In the genomic region with DNA sequence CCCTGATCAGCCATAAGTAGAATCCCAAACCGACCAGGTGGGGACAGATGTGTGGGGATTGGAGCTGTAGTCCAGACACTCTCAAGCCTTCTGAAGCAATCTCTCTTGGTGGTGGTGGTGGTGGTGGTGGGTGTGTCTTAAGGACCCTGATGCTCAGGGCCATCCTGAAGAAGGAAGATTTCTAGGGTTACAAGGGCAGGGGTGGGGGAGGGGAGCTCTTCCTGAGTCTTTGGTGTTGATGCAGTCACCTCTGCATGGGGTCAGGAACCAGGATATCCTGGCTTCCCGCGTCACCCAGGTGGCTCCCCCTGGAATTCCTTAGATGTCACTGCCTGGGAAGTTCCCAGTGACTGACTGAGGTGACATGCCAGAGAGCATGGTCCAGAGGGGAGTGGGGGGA, we compare ENCODE assay signal across 34 mouse cellular contexts. TPM values are rescaled to one million over a fixed set of nuclear protein-coding genes. Genes with fewer than 3 reads are reported as not detected.
A peak's percentile ranks its signal among the peaks of the same experiment; 100 is the strongest.
DNase-seq lines count a peak whose midpoint lies in the region; ATAC-seq and TF ChIP-seq lines count a peak whose summit lies in the region.
"Had no signal": no experiment of that assay in that cellular context is flagged by ENCODE, and none has a peak within 500 bp of the region (broad histone marks: within the 10 kb centered on the region; RNA-seq: fewer than 3 reads in every experiment).

No protein-coding gene starts in this region.

- WGBS in intestine, embryonic 14.5 days: 4% methylated on average over 3 of the region's 3 CpGs
- WGBS in intestine, postnatal 0 days: 15% methylated on average over 3 of the region's 3 CpGs
- 14% methylated on average over 3 of the region's 3 CpGs for WGBS in midbrain, embryonic 11.5 days
- WGBS in midbrain, embryonic 10.5 days: 16% methylated on average over 3 of the region's 3 CpGs
- WGBS in stomach, postnatal 0 days: 2% methylated on average over 3 of the region's 3 CpGs

- TF ChIP-seq CTCF in intestine, postnatal 0 days (IDR thresholded peaks at IDR 0.05; ENCODE audit: low read depth): no peak
- TF ChIP-seq CTCF in stomach, postnatal 0 days (IDR thresholded peaks at IDR 0.05; ENCODE audit: low read depth): no peak

- 0 out of 2 replicates have a peak, but pooled peaks have one; percentile 18 for ATAC-seq in intestine, embryonic 14.5 days (replicated peaks; ENCODE audit: low FRiP score, low TSS enrichment, low read depth)
- no peak for ATAC-seq in intestine, postnatal 0 days
- ATAC-seq in midbrain, embryonic 11.5 days (ENCODE audit: low FRiP score): no peak
- no peak for ATAC-seq in stomach, postnatal 0 days (ENCODE audit: low FRiP score, low TSS enrichment)
- no peak for ATAC-seq in erythroblast, adult 5-6 weeks (replicated peaks; ENCODE audit: low FRiP score, poor library complexity, severe bottlenecking)
- ATAC-seq in frontal cortex, adult (ENCODE audit: low TSS enrichment): no peak
- ATAC-seq: forebrain, embryonic 13.5 days; forebrain, embryonic 16.5 days; hindbrain, postnatal 0 days; inflammation-experienced regulatory T-cells, adult 6 months had no signal

- DNase-seq in intestine, embryonic 14.5 days (ENCODE audit: low spot score): no peak
- DNase-seq in midbrain, embryonic 11.5 days (ENCODE audit: low spot score, missing footprints): peak; percentile 84
- DNase-seq in midbrain, embryonic 10.5 days (ENCODE audit: low spot score): no peak
- no peak for DNase-seq in ES-E14 (ENCODE audit: low read depth, low spot score)
- no peak for DNase-seq in stomach, postnatal 0 days (ENCODE audit: low spot score)
- DNase-seq: adrenal gland, postnatal 10 days; adrenal gland, postnatal 36 days; B cell, adult 2 months; cerebellum, adult 18-20 months; cerebellum, adult 9-10 months; cerebellum, postnatal 14 days; gastrocnemius, adult 2 months; gastrocnemius, postnatal 25 days; heart, adult 18-20 months; heart, postnatal 10 days; heart, postnatal 36 days; kidney, adult 2 months had no signal

- H3K4me1 ChIP-seq in intestine, embryonic 14.5 days (replicated peaks; ENCODE audit: control insufficient read depth, insufficient read depth, low read length): no peaks in the 10 kb centered on the region
- no peaks in the 10 kb centered on the region for H3K4me1 ChIP-seq in intestine, postnatal 0 days (replicated peaks; ENCODE audit: control insufficient read depth, insufficient read depth, low read length)
- no peaks in the 10 kb centered on the region for H3K4me1 ChIP-seq in midbrain, embryonic 11.5 days (ENCODE audit: control insufficient read depth, insufficient read depth, low read length)
- peaks cover 11% of the 10 kb centered on the region; the same call in 1 of the 2 replicates for H3K4me1 ChIP-seq in midbrain, embryonic 10.5 days
- H3K4me1 ChIP-seq in ES-E14 (ENCODE audit: control insufficient read depth in 2 of 2, insufficient read depth in 2 of 2, low read length in 2 of 2, poor library complexity in 1 of 2): peaks cover 4 to 38% of the 10 kb centered on the region in 2 experiments; a peak in 3 of 4 replicates
- H3K4me1 ChIP-seq in stomach, postnatal 0 days (replicated peaks; ENCODE audit: control insufficient read depth, insufficient read depth): no peaks in the 10 kb centered on the region
- H3K4me1 ChIP-seq: embryonic facial prominence, embryonic 12.5 days; forebrain, embryonic 13.5 days; heart, embryonic 15.5 days had no signal

- no peak overlapping the region for H3K4me2 ChIP-seq in intestine, embryonic 14.5 days (ENCODE audit: low read length)
- no peak overlapping the region for H3K4me2 ChIP-seq in intestine, postnatal 0 days (replicated peaks; ENCODE audit: low read depth)
- no peak overlapping the region for H3K4me2 ChIP-seq in midbrain, embryonic 11.5 days
- no peak overlapping the region for H3K4me2 ChIP-seq in stomach, postnatal 0 days (replicated peaks; ENCODE audit: low read depth)
- H3K4me2 ChIP-seq: embryonic facial prominence, embryonic 12.5 days; forebrain, embryonic 13.5 days; heart, embryonic 12.5 days; heart, embryonic 15.5 days; hindbrain, embryonic 14.5 days had no signal

- no peak overlapping the region for H3K27ac ChIP-seq in intestine, embryonic 14.5 days (ENCODE audit: low read depth)
- H3K27ac ChIP-seq in intestine, postnatal 0 days (ENCODE audit: low read depth, low read length): no peak overlapping the region
- no peak overlapping the region for H3K27ac ChIP-seq in midbrain, embryonic 11.5 days (ENCODE audit: low read depth, low read length)
- H3K27ac ChIP-seq in midbrain, embryonic 10.5 days (replicated peaks): no peak overlapping the region
- H3K27ac ChIP-seq in ES-E14 (ENCODE audit: insufficient read depth, low read depth, low read length, poor library complexity, severe bottlenecking): peak overlapping the region; percentile 58; the same call in 1 of the 2 replicates
- H3K27ac ChIP-seq in stomach, postnatal 0 days (replicated peaks): no peak overlapping the region
- H3K27ac ChIP-seq: embryonic facial prominence, embryonic 12.5 days; forebrain, embryonic 13.5 days; gastrocnemius, adult 2 months; heart, embryonic 15.5 days; hindbrain, embryonic 14.5 days; hindbrain, postnatal 0 days had no signal

- H3K4me3 ChIP-seq in intestine, embryonic 14.5 days (ENCODE audit: low read depth, low read length): no peak overlapping the region
- no peak overlapping the region for H3K4me3 ChIP-seq in intestine, postnatal 0 days (ENCODE audit: low read depth, low read length)
- H3K4me3 ChIP-seq in midbrain, embryonic 11.5 days (ENCODE audit: low read depth, low read length): no peak overlapping the region
- no peak overlapping the region for H3K4me3 ChIP-seq in midbrain, embryonic 10.5 days
- H3K4me3 ChIP-seq in ES-E14 (ENCODE audit: insufficient read depth in 1 of 2, low read depth in 1 of 2, low read length in 2 of 2, poor library complexity in 1 of 2, severe bottlenecking in 1 of 2): no peak overlapping the region
- no peak overlapping the region for H3K4me3 ChIP-seq in stomach, postnatal 0 days (ENCODE audit: low read depth, low read length)
- H3K4me3 ChIP-seq: embryonic facial prominence, embryonic 12.5 days; forebrain, embryonic 10.5 days; forebrain, embryonic 13.5 days; gastrocnemius, adult 2 months; heart, embryonic 12.5 days; heart, embryonic 15.5 days had no signal

- H3K9me3 ChIP-seq in intestine, embryonic 14.5 days (ENCODE audit: control insufficient read depth, low read length): no peaks in the 10 kb centered on the region
- H3K9me3 ChIP-seq in intestine, postnatal 0 days (ENCODE audit: control insufficient read depth): no peaks in the 10 kb centered on the region
- no peaks in the 10 kb centered on the region for H3K9me3 ChIP-seq in midbrain, embryonic 11.5 days (ENCODE audit: control insufficient read depth, low read length)
- no peaks in the 10 kb centered on the region for H3K9me3 ChIP-seq in midbrain, embryonic 10.5 days (replicated peaks)
- H3K9me3 ChIP-seq in ES-E14 (ENCODE audit: control insufficient read depth, insufficient read depth, low read depth, low read length): no peaks in the 10 kb centered on the region
- H3K9me3 ChIP-seq in stomach, postnatal 0 days (ENCODE audit: control insufficient read depth, low read length): no peaks in the 10 kb centered on the region
- H3K9me3 ChIP-seq: embryonic facial prominence, embryonic 12.5 days; forebrain, embryonic 10.5 days; forebrain, embryonic 13.5 days; heart, embryonic 12.5 days; heart, embryonic 15.5 days had no signal

- in situ Hi-C loops in ES-E14 (cut with MboI; ENCODE audit: low sequenced_read_pairs in 2 of 2, unreplicated experiment in 2 of 2): no loop called here

- H3K36me3 ChIP-seq in intestine, embryonic 14.5 days (ENCODE audit: control insufficient read depth, insufficient read depth, low read length): peaks cover 26% of the 10 kb centered on the region
- H3K36me3 ChIP-seq in intestine, postnatal 0 days (ENCODE audit: control insufficient read depth, insufficient read depth): peaks cover 22% of the 10 kb centered on the region; the same call in 1 of the 2 replicates
- peaks cover 4% of the 10 kb centered on the region; the same call in 1 of the 2 replicates for H3K36me3 ChIP-seq in midbrain, embryonic 11.5 days (ENCODE audit: control insufficient read depth, insufficient read depth, low read length)
- H3K36me3 ChIP-seq in midbrain, embryonic 10.5 days: peaks cover 39% of the 10 kb centered on the region
- H3K36me3 ChIP-seq in ES-E14 (ENCODE audit: control insufficient read depth, insufficient read depth, low read length, poor library complexity, severe bottlenecking): peaks cover 12% of the 10 kb centered on the region
- H3K36me3 ChIP-seq in stomach, postnatal 0 days (ENCODE audit: control insufficient read depth, insufficient read depth, low read length): peaks cover 9% of the 10 kb centered on the region; the same call in 1 of the 2 replicates

- TF ChIP-seq EP300 in stomach, postnatal 0 days (optimal IDR thresholded peaks at IDR 0.05): no peak

- H3K27me3 ChIP-seq in intestine, embryonic 14.5 days (replicated peaks; ENCODE audit: control insufficient read depth, insufficient read depth, low read length): no peaks in the 10 kb centered on the region
- no peaks in the 10 kb centered on the region for H3K27me3 ChIP-seq in intestine, postnatal 0 days (replicated peaks; ENCODE audit: control insufficient read depth, insufficient read depth, low read length)
- H3K27me3 ChIP-seq in midbrain, embryonic 11.5 days (ENCODE audit: control insufficient read depth, insufficient read depth, low read length): no peaks in the 10 kb centered on the region
- H3K27me3 ChIP-seq in midbrain, embryonic 10.5 days (ENCODE audit: low read depth, poor library complexity, severe bottlenecking): no peaks in the 10 kb centered on the region
- no peaks in the 10 kb centered on the region for H3K27me3 ChIP-seq in stomach, postnatal 0 days (ENCODE audit: control insufficient read depth, insufficient read depth, low read length)
- H3K27me3 ChIP-seq: embryonic facial prominence, embryonic 12.5 days; forebrain, embryonic 13.5 days had no signal

- no peak overlapping the region for H3K9ac ChIP-seq in intestine, embryonic 14.5 days (ENCODE audit: low read length)
- no peak overlapping the region for H3K9ac ChIP-seq in intestine, postnatal 0 days (ENCODE audit: low read depth, low read length)
- no peak overlapping the region for H3K9ac ChIP-seq in midbrain, embryonic 11.5 days (ENCODE audit: low read length)
- H3K9ac ChIP-seq in ES-E14 (ENCODE audit: insufficient read depth, low read depth, low read length, poor library complexity, severe bottlenecking): no peak overlapping the region
- H3K9ac ChIP-seq in stomach, postnatal 0 days (ENCODE audit: low read length): peak overlapping the region; percentile 4; the same call in 1 of the 2 replicates
- H3K9ac ChIP-seq: embryonic facial prominence, embryonic 12.5 days; forebrain, embryonic 13.5 days; heart, embryonic 12.5 days; heart, embryonic 15.5 days; hindbrain, embryonic 14.5 days had no signal

RNA-seq across cellular contexts. Expression of a gene that starts 0.6 kb away (rescaled TPM):
- 0.36 and 0.66 TPM in 2 replicates for polyA plus RNA-seq in intestine, embryonic 14.5 days (2014; fragmentation: Nextera tagmentation; extraction: Ambion mirVana)
- polyA plus RNA-seq in intestine, postnatal 0 days (2015; fragmentation: Nextera tagmentation; extraction: Ambion mirVana): not detected in 2 replicates
- polyA plus RNA-seq in midbrain, embryonic 11.5 days (2014; fragmentation: Nextera tagmentation; extraction: Ambion mirVana): 0.22 and 0.46 TPM in 2 replicates
- polyA plus RNA-seq in midbrain, embryonic 10.5 days (2016; fragmentation: Nextera tagmentation; extraction: Ambion mirVana): 1.4 and 2.0 TPM in 2 replicates
- 4.3 and 8.9 TPM in 2 replicates for total RNA-seq in ES-E14 (2012; rRNA removed)
- 66.1 and 66.8 TPM in 2 replicates for polyA plus RNA-seq in stomach, postnatal 0 days (2015; fragmentation: Nextera tagmentation; extraction: Ambion mirVana)
- 1.3 TPM in 1 of 2 replicates, not detected in the other for total RNA-seq in erythroblast, adult 5-6 weeks (2015; ENCODE audit: low replicate concordance)
- total RNA-seq in erythroblast, adult 5-6 weeks (2017; ENCODE audit: low replicate concordance): not detected in 2 replicates
- total RNA-seq: adrenal gland, adult 18-20 months; adrenal gland, postnatal 10 days; adrenal gland, postnatal 36 days; CH12.LX; gastrocnemius, adult 2 months; gastrocnemius, postnatal 25 days; heart, adult 18-20 months; heart, postnatal 10 days; heart, postnatal 36 days; hindbrain, postnatal 0 days had no signal
- polyA plus RNA-seq: gonadal fat pad, adult 2 months had no signal

RNA-seq across cellular contexts. Expression of a gene that starts 15.5 kb away (rescaled TPM):
- 13.6 and 15.9 TPM in 2 replicates for polyA plus RNA-seq in intestine, embryonic 14.5 days (2014; fragmentation: Nextera tagmentation; extraction: Ambion mirVana)
- polyA plus RNA-seq in intestine, postnatal 0 days (2015; fragmentation: Nextera tagmentation; extraction: Ambion mirVana): 4.8 and 5.0 TPM in 2 replicates
- polyA plus RNA-seq in midbrain, embryonic 11.5 days (2014; fragmentation: Nextera tagmentation; extraction: Ambion mirVana): 8.9 and 10.8 TPM in 2 replicates
- 23.4 and 23.6 TPM in 2 replicates for polyA plus RNA-seq in midbrain, embryonic 10.5 days (2016; fragmentation: Nextera tagmentation; extraction: Ambion mirVana)
- total RNA-seq in ES-E14 (2012; rRNA removed): 28.5 and 31.8 TPM in 2 replicates
- polyA plus RNA-seq in stomach, postnatal 0 days (2015; fragmentation: Nextera tagmentation; extraction: Ambion mirVana): 7.1 and 7.4 TPM in 2 replicates
- total RNA-seq in erythroblast, adult 5-6 weeks (2015; ENCODE audit: low replicate concordance): 4.2 and 9.4 TPM in 2 replicates
- 25.9 and 66.8 TPM in 2 replicates for total RNA-seq in erythroblast, adult 5-6 weeks (2017; ENCODE audit: low replicate concordance)

RNA-seq across cellular contexts. Expression of a gene that starts 15.7 kb away (rescaled TPM):
- polyA plus RNA-seq in intestine, embryonic 14.5 days (2014; fragmentation: Nextera tagmentation; extraction: Ambion mirVana): 68.7 and 79.4 TPM in 2 replicates
- 23.0 and 24.2 TPM in 2 replicates for polyA plus RNA-seq in intestine, postnatal 0 days (2015; fragmentation: Nextera tagmentation; extraction: Ambion mirVana)
- polyA plus RNA-seq in midbrain, embryonic 11.5 days (2014; fragmentation: Nextera tagmentation; extraction: Ambion mirVana): 56.7 and 57.7 TPM in 2 replicates
- 56.7 and 58.8 TPM in 2 replicates for polyA plus RNA-seq in midbrain, embryonic 10.5 days (2016; fragmentation: Nextera tagmentation; extraction: Ambion mirVana)
- 7.6 and 10.5 TPM in 2 replicates for total RNA-seq in ES-E14 (2012; rRNA removed)
- 32.7 and 34.5 TPM in 2 replicates for polyA plus RNA-seq in stomach, postnatal 0 days (2015; fragmentation: Nextera tagmentation; extraction: Ambion mirVana)
- total RNA-seq in erythroblast, adult 5-6 weeks (2015; ENCODE audit: low replicate concordance): 18.4 and 30.3 TPM in 2 replicates
- total RNA-seq in erythroblast, adult 5-6 weeks (2017; ENCODE audit: low replicate concordance): 18.8 and 19.0 TPM in 2 replicates

RNA-seq across cellular contexts. Expression of a gene that starts 19.6 kb away (rescaled TPM):
- 0.11 and 0.12 TPM in 2 replicates for polyA plus RNA-seq in intestine, embryonic 14.5 days (2014; fragmentation: Nextera tagmentation; extraction: Ambion mirVana)
- polyA plus RNA-seq in intestine, postnatal 0 days (2015; fragmentation: Nextera tagmentation; extraction: Ambion mirVana): 0.22 and 0.40 TPM in 2 replicates
- polyA plus RNA-seq in midbrain, embryonic 11.5 days (2014; fragmentation: Nextera tagmentation; extraction: Ambion mirVana): 0.08 TPM in 1 of 2 replicates, not detected in the other
- 0.07 and 0.10 TPM in 2 replicates for polyA plus RNA-seq in midbrain, embryonic 10.5 days (2016; fragmentation: Nextera tagmentation; extraction: Ambion mirVana)
- 1.1 and 1.2 TPM in 2 replicates for total RNA-seq in ES-E14 (2012; rRNA removed)
- 106 and 139 TPM in 2 replicates for polyA plus RNA-seq in stomach, postnatal 0 days (2015; fragmentation: Nextera tagmentation; extraction: Ambion mirVana)
- total RNA-seq in erythroblast, adult 5-6 weeks (2015; ENCODE audit: low replicate concordance): not detected in 2 replicates
- total RNA-seq in erythroblast, adult 5-6 weeks (2017; ENCODE audit: low replicate concordance): not detected in 2 replicates
- total RNA-seq: gastrocnemius, adult 2 months; hindbrain, postnatal 0 days had no signal
- polyA plus RNA-seq: forebrain, embryonic 10.5 days; forebrain, embryonic 13.5 days; forebrain, embryonic 16.5 days; inflammation-experienced regulatory T-cells, adult 6 months had no signal

RNA-seq across cellular contexts. Expression of a gene that starts 26.5 kb away (rescaled TPM):
- 0.13 TPM in 1 of 2 replicates, not detected in the other for polyA plus RNA-seq in intestine, embryonic 14.5 days (2014; fragmentation: Nextera tagmentation; extraction: Ambion mirVana)
- not detected in 2 replicates for polyA plus RNA-seq in intestine, postnatal 0 days (2015; fragmentation: Nextera tagmentation; extraction: Ambion mirVana)
- not detected in 2 replicates for polyA plus RNA-seq in midbrain, embryonic 11.5 days (2014; fragmentation: Nextera tagmentation; extraction: Ambion mirVana)
- 0.10 TPM in 1 of 2 replicates, not detected in the other for polyA plus RNA-seq in midbrain, embryonic 10.5 days (2016; fragmentation: Nextera tagmentation; extraction: Ambion mirVana)
- 844 and 868 TPM in 2 replicates for total RNA-seq in ES-E14 (2012; rRNA removed)
- polyA plus RNA-seq in stomach, postnatal 0 days (2015; fragmentation: Nextera tagmentation; extraction: Ambion mirVana): not detected in 2 replicates
- total RNA-seq in erythroblast, adult 5-6 weeks (2015; ENCODE audit: low replicate concordance): 1.0 TPM in 1 of 2 replicates, not detected in the other
- not detected in 2 replicates for total RNA-seq in erythroblast, adult 5-6 weeks (2017; ENCODE audit: low replicate concordance)
- total RNA-seq: gastrocnemius, adult 2 months; heart, adult 18-20 months; heart, postnatal 10 days; heart, postnatal 36 days; hindbrain, postnatal 0 days; MEL had no signal
- polyA plus RNA-seq: embryonic facial prominence, embryonic 12.5 days; forebrain, embryonic 13.5 days; forebrain, embryonic 16.5 days; heart, embryonic 12.5 days; heart, embryonic 15.5 days; hindbrain, embryonic 11.5 days; hindbrain, embryonic 14.5 days; hindbrain, postnatal 0 days; kidney, adult 2 months had no signal

Comparison
In these comparisons a context has a peak if more than half of its experiments do, and no peak if none do; other contexts are left out.
1. RNA of a gene that starts 0.6 kb away (polyA plus RNA-seq): 66.1 to 66.8 TPM in stomach, postnatal 0 days; 1.4 to 2.0 TPM in midbrain, embryonic 10.5 days, 0.36 to 0.66 TPM in intestine, embryonic 14.5 days, 0.22 to 0.46 TPM in midbrain, embryonic 11.5 days and not detected in intestine, postnatal 0 days; every median in the first group is over 10 times any median in the second.